Mouse (Mus musculus) CH12F3 (cell line): Measurements from ENCODE around the gene Ptbp1.

ENCODE experiments used
- in situ Hi-C: fragments of 300-500 bp; cut with MboI; formaldehyde crosslinking; loops from 2 replicates; pipeline ENCODE4 v1.14.3; 2020; ENCODE audit warnings: low sequenced_read_pairs

Ptbp1 gene

GRCm38 (mm10) chr10:79832026-79832785 is 22.0 kb upstream of the Ptbp1 start:
- in situ Hi-C loops, result no loop called here

GRCm38 (mm10) chr10:79832786-79833181 is 21.4 kb upstream of the Ptbp1 start:
- in situ Hi-C loops, result no loop called here

- in situ Hi-C loops, result no loop called here
Observed at GRCm38 (mm10) chr10:79834769-79835398, 19.3 kb upstream of the Ptbp1 start.

GRCm38 (mm10) chr10:79836918-79837317 is 17.3 kb upstream of the Ptbp1 start:
- in situ Hi-C loops, result no loop called here

GRCm38 (mm10) chr10:79838151-79838550 is 16.1 kb upstream of the Ptbp1 start:
- in situ Hi-C loops, result no loop called here

GRCm38 (mm10) chr10:79840091-79840490 is 14.1 kb upstream of the Ptbp1 start:
- in situ Hi-C loops, result no loop called here

GRCm38 (mm10) chr10:79840644-79841551 is 13.3 kb upstream of the Ptbp1 start:
- in situ Hi-C loops, result no loop called here

- in situ Hi-C loops, result no loop called here
Observed at GRCm38 (mm10) chr10:79842322-79842721, 11.9 kb upstream of the Ptbp1 start.

- in situ Hi-C loops, result no loop called here
Observed at GRCm38 (mm10) chr10:79843476-79843875, 10.8 kb upstream of the Ptbp1 start.

- in situ Hi-C loops, result no loop called here
Observed at GRCm38 (mm10) chr10:79846553-79846952, 7.7 kb upstream of the Ptbp1 start.

- in situ Hi-C loops, result no loop called here
Observed at GRCm38 (mm10) chr10:79849941-79850628, 4.1 kb upstream of the Ptbp1 start.

GRCm38 (mm10) chr10:79851653-79852052 is 2.6 kb upstream of the Ptbp1 start:
- in situ Hi-C loops, result no loop called here

GRCm38 (mm10) chr10:79852107-79852789 is 2.0 kb upstream of the Ptbp1 start:
- in situ Hi-C loops, result no loop called here

GRCm38 (mm10) chr10:79852827-79853226 is 1.4 kb upstream of the Ptbp1 start:
- in situ Hi-C loops, result no loop called here

- in situ Hi-C loops, result no loop called here
Observed at GRCm38 (mm10) chr10:79853392-79853791, 835 bp upstream of the Ptbp1 start.

GRCm38 (mm10) chr10:79854801-79855541 is 744 bp downstream of the Ptbp1 start:
- in situ Hi-C loops, result no loop called here

- in situ Hi-C loops, result no loop called here
Observed at GRCm38 (mm10) chr10:79855558-79856184, 1.4 kb downstream of the Ptbp1 start.

GRCm38 (mm10) chr10:79856280-79856679 is 2.1 kb downstream of the Ptbp1 start:
- in situ Hi-C loops, result no loop called here
